In the genomic region with DNA sequence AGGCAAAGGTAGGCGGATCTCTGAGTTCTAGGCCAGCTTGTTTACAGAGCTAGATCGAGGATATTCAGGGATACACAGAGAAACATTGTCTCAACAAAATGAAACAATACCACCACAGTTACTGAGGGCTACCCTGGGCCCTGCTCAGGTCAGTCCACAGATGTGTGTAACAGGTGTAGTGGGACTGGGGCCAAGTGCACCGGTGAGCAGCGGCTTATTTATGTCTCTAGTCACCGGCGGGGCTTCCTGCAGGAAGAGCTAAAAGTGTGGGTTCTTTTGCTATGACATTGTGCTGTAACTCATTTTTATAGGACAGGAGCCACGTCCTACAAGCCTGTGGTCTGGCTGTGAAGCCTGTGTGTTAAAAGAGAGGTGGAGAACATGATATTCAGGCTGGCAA, we compare ENCODE assay signal across 27 mouse cellular contexts. TPM values are rescaled to one million over a fixed set of nuclear protein-coding genes. Genes with fewer than 3 reads are reported as not detected.
"Had no signal": no experiment of that assay in that cellular context is flagged by ENCODE, and none has a peak within 500 bp of the region (broad histone marks: within the 10 kb centered on the region; RNA-seq: fewer than 3 reads in every experiment).

No protein-coding gene starts in this region.

- DNase-seq: kidney, adult 2 months; kidney, postnatal 10 days; kidney, postnatal 4 days; left cerebral cortex, postnatal 4 days; liver, postnatal 0 days; lung, embryonic 14.5 days; midbrain, embryonic 14.5 days; right cerebral cortex, adult 18-20 months; right cerebral cortex, postnatal 14 days; right cerebral cortex, postnatal 4 days; spleen, adult 18-20 months; thymus, postnatal 25 days had no signal

- H3K4me3 ChIP-seq: limb, embryonic 12.5 days; limb, embryonic 15.5 days; neural tube, embryonic 12.5 days; neural tube, embryonic 15.5 days; stomach, embryonic 15.5 days had no signal

- H3K4me2 ChIP-seq: limb, embryonic 12.5 days; limb, embryonic 15.5 days; liver, embryonic 11.5 days; lung, embryonic 14.5 days; midbrain, embryonic 11.5 days; neural tube, embryonic 12.5 days; neural tube, embryonic 15.5 days; stomach, embryonic 15.5 days had no signal

- H3K27ac ChIP-seq: limb, embryonic 12.5 days; limb, embryonic 15.5 days; liver, embryonic 14.5 days; macrophage; neural tube, embryonic 12.5 days; neural tube, embryonic 15.5 days; stomach, embryonic 15.5 days had no signal

- H3K27me3 ChIP-seq: limb, embryonic 12.5 days; limb, embryonic 15.5 days; neural tube, embryonic 12.5 days; neural tube, embryonic 15.5 days; stomach, embryonic 15.5 days had no signal

- H3K36me3 ChIP-seq: neural tube, embryonic 12.5 days; neural tube, embryonic 15.5 days; stomach, embryonic 15.5 days had no signal

RNA-seq across cellular contexts. Expression of gene Atp2a1, which starts 9.0 kb away (rescaled TPM):
- polyA plus RNA-seq: lung, embryonic 14.5 days; macrophage had no signal

RNA-seq across cellular contexts. Expression of gene Cd19, which starts 39.2 kb away (rescaled TPM):
- total RNA-seq: layer of hippocampus, adult 18-20 months; layer of hippocampus, postnatal 14 days; left cerebral cortex, adult 8-10 months; left cerebral cortex, postnatal 14 days; midbrain, postnatal 0 days had no signal
- polyA plus RNA-seq: kidney, embryonic 14.5 days; limb, embryonic 12.5 days; liver, embryonic 11.5 days; lung, embryonic 14.5 days; midbrain, embryonic 11.5 days; midbrain, embryonic 14.5 days; neural tube, embryonic 12.5 days had no signal
